Mouse (Mus musculus): ENCODE measurements around the gene Vps35. TPM values are rescaled to one million over a fixed set of nuclear protein-coding genes. Genes with fewer than 3 reads are reported as not detected.

Gene Vps35
- total RNA-seq, 2 experiments from 2014 or later = 47.0 to 48.0 TPM

GRCm38 (mm10) chr8:85220220-85220619 is 79.4 kb downstream of the Vps35 start:
- no peak for DNase-seq

Other genes starting within 250 kb of the Vps35 start
- gene Fbxw9, start 239.7 kb downstream of the Vps35 start, total RNA-seq (2021) = 1 to 10 TPM; 1.8 to 2.2 TPM
- gene Gm5741, start 231.8 kb downstream of the Vps35 start, total RNA-seq (2021) = not detected
- gene Dhps, start 228.0 kb downstream of the Vps35 start, total RNA-seq (2021) = 10 to 100 TPM; 18.6 to 20.3 TPM
- gene Wdr83os, start 219.1 kb downstream of the Vps35 start, total RNA-seq (2021) = 10 to 100 TPM; 39.8 to 43.1 TPM
- 10 to 100 TPM; 14.9 to 21.8 TPM for gene Wdr83, start 218.5 kb downstream of the Vps35 start, total RNA-seq (2021)
- gene Man2b1, start 216.5 kb downstream of the Vps35 start, total RNA-seq (2021) = 10 to 100 TPM in 1 of 2 experiments, 1 to 10 TPM in 1; 7.3 to 12.6 TPM
- gene Zfp791, start 176.7 kb downstream of the Vps35 start, total RNA-seq (2021) = 1 to 10 TPM in 1 of 2 experiments, under 1 TPM in 1; 1.00 to 1.4 TPM
- not detected for gene Cks1brt, start 147.9 kb downstream of the Vps35 start, total RNA-seq (2021)
- not detected for gene Olfr371, start 73.8 kb downstream of the Vps35 start, total RNA-seq (2021)
- gene Orc6, start 170 bp downstream of the Vps35 start, total RNA-seq (2021) = 1 to 10 TPM; 4.7 to 4.9 TPM
- gene Mylk3, start 86.5 kb upstream of the Vps35 start, total RNA-seq (2021) = 1 to 10 TPM in 1 of 2 experiments, under 1 TPM in 1; 0.13 to 1.1 TPM
- 10 to 100 TPM; 10.3 to 10.7 TPM for gene 4921524J17Rik, start 133.0 kb upstream of the Vps35 start, total RNA-seq (2021)
- 100 to 1,000 TPM; 153 to 217 TPM for gene Gpt2, start 192.8 kb upstream of the Vps35 start, total RNA-seq (2021)

Data from gastrocnemius, postnatal 25 days (tissue).